Mouse (Mus musculus): ENCODE results near the gene Tmem179. TPM values are rescaled to one million over a fixed set of nuclear protein-coding genes. Genes with fewer than 3 reads are reported as not detected.

The Tmem179 gene
- polyA plus RNA-seq, 1 experiment from 2014 or later, result 1.5 TPM

DNA sequence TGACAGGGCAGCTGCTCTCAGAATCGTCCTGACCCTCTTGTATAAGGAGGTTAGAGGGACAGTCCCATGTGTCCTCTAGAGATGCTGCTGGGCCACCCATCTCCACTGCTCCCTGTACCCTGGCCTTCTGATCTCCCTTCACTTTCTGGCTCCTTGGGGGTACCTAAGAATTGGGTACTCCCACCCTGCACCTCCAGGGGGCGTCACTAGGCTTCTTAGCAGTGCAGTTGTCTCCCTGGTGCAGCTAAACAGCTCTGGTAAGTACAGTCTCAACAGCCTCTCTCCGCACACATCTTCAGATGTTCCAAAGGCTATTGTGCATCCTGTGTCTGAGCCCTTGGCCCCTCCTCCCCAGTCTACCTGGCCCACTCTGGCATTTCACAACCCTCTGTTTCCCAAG, 1.6 kb downstream of the Tmem179 start:
- no peak for DNase-seq (ENCODE audit: low spot score)
- Histone ChIP-seq H3K27ac (replicated peaks) (no peak overlapping the region), H3K9me3 (no peaks in the 10 kb centered on the region), H3K27me3 (replicated peaks; ENCODE audit: low read depth, poor library complexity, severe bottlenecking) (peaks cover 36% of the 10 kb centered on the region), H3K4me1 (peaks cover 42% of the 10 kb centered on the region), H3K36me3 (replicated peaks) (no peaks in the 10 kb centered on the region), H3K4me3 (no peak overlapping the region)
- 58% methylated on average over 3 of the region's 3 CpGs for WGBS

- no peaks in the 10 kb centered on the region for H3K9me3 ChIP-seq
- 2% methylated on average over 62 of the region's 62 CpGs for WGBS
- no peak overlapping the region for H3K27ac ChIP-seq (replicated peaks)
- H3K4me3 ChIP-seq, result peak overlapping the region; percentile 53
- H3K4me1 ChIP-seq, result peaks cover 26% of the 10 kb centered on the region
- peaks cover 65% of the 10 kb centered on the region for H3K27me3 ChIP-seq (replicated peaks; ENCODE audit: low read depth, poor library complexity, severe bottlenecking)
- peak; percentile 80 for DNase-seq (ENCODE audit: low spot score)
- H3K36me3 ChIP-seq (replicated peaks), result no peaks in the 10 kb centered on the region
Observed at GRCm38 (mm10) chr12:112510733-112511372, 5.7 kb downstream of the Tmem179 start.

GRCm38 (mm10) chr12:112510365-112510732, 6.2 kb downstream of the Tmem179 start:
- Histone ChIP-seq H3K27ac (replicated peaks) (no peak overlapping the region), H3K9me3 (no peaks in the 10 kb centered on the region), H3K4me3 (peak overlapping the region; percentile 53), H3K4me1 (peaks cover 26% of the 10 kb centered on the region), H3K36me3 (replicated peaks) (no peaks in the 10 kb centered on the region), H3K27me3 (replicated peaks; ENCODE audit: low read depth, poor library complexity, severe bottlenecking) (peaks cover 65% of the 10 kb centered on the region)
- 20% methylated on average over 7 of the region's 7 CpGs for WGBS
- DNase-seq (ENCODE audit: low spot score), result no peak

DNA sequence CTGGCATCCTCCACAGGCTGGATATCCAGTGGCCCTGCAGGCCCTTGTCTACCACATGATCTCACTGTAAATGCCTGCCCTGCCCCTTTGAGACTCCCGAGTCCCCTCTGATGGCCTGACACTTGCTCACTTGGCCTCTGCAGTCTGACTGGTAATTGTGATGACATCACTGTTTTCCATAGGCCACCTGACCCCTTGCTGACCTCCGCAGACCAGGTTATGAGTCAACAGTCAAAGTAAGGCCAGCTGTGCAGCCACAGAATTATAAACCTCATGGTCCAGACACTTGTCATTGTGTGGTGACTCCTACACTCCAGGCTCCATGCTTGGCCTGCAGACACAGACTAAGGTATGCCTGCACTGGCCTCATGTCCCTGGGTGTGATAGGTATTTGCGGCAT, 8.6 kb downstream of the Tmem179 start:
- 78% methylated on average over 3 of the region's 3 CpGs for WGBS
- Histone ChIP-seq H3K27me3 (replicated peaks; ENCODE audit: low read depth, poor library complexity, severe bottlenecking) (peaks cover 63% of the 10 kb centered on the region), H3K4me3 (no peak overlapping the region), H3K27ac (replicated peaks) (no peak overlapping the region), H3K36me3 (replicated peaks) (no peaks in the 10 kb centered on the region), H3K4me1 (peaks cover 29% of the 10 kb centered on the region), H3K9me3 (no peaks in the 10 kb centered on the region)
- DNase-seq (ENCODE audit: low spot score), result no peak

DNA sequence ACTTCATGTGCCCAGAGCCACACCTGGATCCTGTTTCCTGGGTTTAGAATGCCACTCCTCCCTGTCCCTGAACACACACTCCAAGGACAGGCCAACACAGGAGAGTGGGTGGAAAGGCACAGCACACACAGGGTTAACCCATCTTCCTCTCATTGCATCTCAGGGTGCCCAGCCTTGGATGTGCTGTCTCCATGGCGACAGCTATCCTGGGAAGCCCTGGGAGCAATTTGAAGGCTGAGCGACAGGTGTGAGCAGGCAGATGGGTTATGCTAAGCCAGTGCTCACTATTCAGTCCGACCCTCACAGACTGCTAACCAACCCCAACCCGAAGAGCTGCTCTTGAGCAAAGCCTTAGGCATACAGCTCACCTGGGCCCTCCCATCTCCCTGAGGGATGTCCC, 9.3 kb downstream of the Tmem179 start:
- 45% methylated on average over 4 of the region's 4 CpGs for WGBS
- H3K27ac ChIP-seq (replicated peaks), result no peak overlapping the region
- H3K4me3 ChIP-seq, result no peak overlapping the region

GRCm38 (mm10) chr12:112506267-112506666, 10.3 kb downstream of the Tmem179 start:
- H3K27me3 ChIP-seq (replicated peaks; ENCODE audit: low read depth, poor library complexity, severe bottlenecking), result peaks cover 46% of the 10 kb centered on the region
- H3K9me3 ChIP-seq, result no peaks in the 10 kb centered on the region
- no peaks in the 10 kb centered on the region for H3K36me3 ChIP-seq (replicated peaks)
- H3K27ac ChIP-seq (replicated peaks), result no peak overlapping the region
- 82% methylated on average over 6 of the region's 6 CpGs for WGBS
- no peak overlapping the region for H3K4me3 ChIP-seq
- DNase-seq (ENCODE audit: low spot score), result no peak
- peaks cover 42% of the 10 kb centered on the region for H3K4me1 ChIP-seq

More for the DNA sequence above, 9.3 kb downstream of the Tmem179 start:
- DNase-seq (ENCODE audit: low spot score), result no peak
- Histone ChIP-seq H3K27me3 (replicated peaks; ENCODE audit: low read depth, poor library complexity, severe bottlenecking) (peaks cover 56% of the 10 kb centered on the region), H3K9me3 (no peaks in the 10 kb centered on the region), H3K4me1 (peaks cover 34% of the 10 kb centered on the region), H3K36me3 (replicated peaks) (no peaks in the 10 kb centered on the region)

GRCm38 (mm10) chr12:112503003-112503771, 13.4 kb downstream of the Tmem179 start:
- no peak for DNase-seq (ENCODE audit: low spot score)
- H3K27ac ChIP-seq (replicated peaks), result no peak overlapping the region
- H3K4me1 ChIP-seq, result peaks cover 35% of the 10 kb centered on the region
- no peaks in the 10 kb centered on the region for H3K9me3 ChIP-seq
- H3K36me3 ChIP-seq (replicated peaks), result no peaks in the 10 kb centered on the region
- H3K27me3 ChIP-seq (replicated peaks; ENCODE audit: low read depth, poor library complexity, severe bottlenecking), result peaks cover 21% of the 10 kb centered on the region; the same call in 1 of the 2 replicates
- H3K4me3 ChIP-seq, result no peak overlapping the region
- WGBS, result 41% methylated on average over 19 of the region's 19 CpGs

- 39% methylated on average over 11 of the region's 11 CpGs for WGBS
Observed at GRCm38 (mm10) chr12:112498683-112499082, 17.9 kb downstream of the Tmem179 start.

GRCm38 (mm10) chr12:112497731-112498130, 18.8 kb downstream of the Tmem179 start:
- H3K4me3 ChIP-seq, result no peak overlapping the region
- H3K9me3 ChIP-seq, result no peaks in the 10 kb centered on the region
- 81% methylated on average over 8 of the region's 8 CpGs for WGBS
- H3K27ac ChIP-seq (replicated peaks), result no peak overlapping the region
- DNase-seq (ENCODE audit: low spot score), result no peak
- peaks cover 19% of the 10 kb centered on the region; the same call in 1 of the 2 replicates for H3K27me3 ChIP-seq (replicated peaks; ENCODE audit: low read depth, poor library complexity, severe bottlenecking)
- no peaks in the 10 kb centered on the region for H3K36me3 ChIP-seq (replicated peaks)
- peaks cover 20% of the 10 kb centered on the region for H3K4me1 ChIP-seq

More at GRCm38 (mm10) chr12:112498683-112499082, 17.9 kb downstream of the Tmem179 start:
- Histone ChIP-seq H3K4me3 (no peak overlapping the region), H3K36me3 (replicated peaks) (no peaks in the 10 kb centered on the region), H3K4me1 (peaks cover 25% of the 10 kb centered on the region), H3K9me3 (no peaks in the 10 kb centered on the region), H3K27ac (replicated peaks) (0 out of 2 replicates have a peak overlapping the region, but pooled peaks have one; percentile 10), H3K27me3 (replicated peaks; ENCODE audit: low read depth, poor library complexity, severe bottlenecking) (peaks cover 19% of the 10 kb centered on the region; the same call in 1 of the 2 replicates)
- peak; percentile 58 for DNase-seq (ENCODE audit: low spot score)

GRCm38 (mm10) chr12:112496136-112496535, 20.4 kb downstream of the Tmem179 start:
- no peaks in the 10 kb centered on the region for H3K36me3 ChIP-seq (replicated peaks)
- no peak overlapping the region for H3K4me3 ChIP-seq
- peaks cover 19% of the 10 kb centered on the region; the same call in 1 of the 2 replicates for H3K27me3 ChIP-seq (replicated peaks; ENCODE audit: low read depth, poor library complexity, severe bottlenecking)
- no peaks in the 10 kb centered on the region for H3K9me3 ChIP-seq
- 79% methylated on average over 5 of the region's 5 CpGs for WGBS
- no peak overlapping the region for H3K27ac ChIP-seq (replicated peaks)
- no peak for DNase-seq (ENCODE audit: low spot score)
- peaks cover 16% of the 10 kb centered on the region for H3K4me1 ChIP-seq

GRCm38 (mm10) chr12:112490444-112490939, 26.1 kb downstream of the Tmem179 start:
- Histone ChIP-seq H3K27me3 (replicated peaks; ENCODE audit: low read depth, poor library complexity, severe bottlenecking) (0 out of 2 replicates have a peak, but pooled peaks cover 6% of the 10 kb centered on the region), H3K27ac (replicated peaks) (peak overlapping the region; percentile 26; the same call in 1 of the 2 replicates), H3K4me1 (peaks cover 38% of the 10 kb centered on the region), H3K9me3 (no peaks in the 10 kb centered on the region), H3K36me3 (replicated peaks) (no peaks in the 10 kb centered on the region), H3K4me3 (no peak overlapping the region)
- 22% methylated on average over 3 of the region's 3 CpGs for WGBS
- DNase-seq (ENCODE audit: low spot score), result peak; percentile 30

- no peaks in the 10 kb centered on the region for H3K9me3 ChIP-seq
- WGBS, result 92% methylated on average over 9 of the region's 9 CpGs
- no peak for DNase-seq (ENCODE audit: low spot score)
- no peaks in the 10 kb centered on the region for H3K27me3 ChIP-seq (replicated peaks; ENCODE audit: low read depth, poor library complexity, severe bottlenecking)
- H3K27ac ChIP-seq (replicated peaks), result peak overlapping the region; percentile 35
- H3K36me3 ChIP-seq (replicated peaks), result no peaks in the 10 kb centered on the region
- peaks cover 38% of the 10 kb centered on the region for H3K4me1 ChIP-seq
- H3K4me3 ChIP-seq, result no peak overlapping the region
Observed at GRCm38 (mm10) chr12:112489535-112489934, 27.0 kb downstream of the Tmem179 start.

Data from embryonic facial prominence, embryonic 10.5 days (tissue).